In the genomic region with DNA sequence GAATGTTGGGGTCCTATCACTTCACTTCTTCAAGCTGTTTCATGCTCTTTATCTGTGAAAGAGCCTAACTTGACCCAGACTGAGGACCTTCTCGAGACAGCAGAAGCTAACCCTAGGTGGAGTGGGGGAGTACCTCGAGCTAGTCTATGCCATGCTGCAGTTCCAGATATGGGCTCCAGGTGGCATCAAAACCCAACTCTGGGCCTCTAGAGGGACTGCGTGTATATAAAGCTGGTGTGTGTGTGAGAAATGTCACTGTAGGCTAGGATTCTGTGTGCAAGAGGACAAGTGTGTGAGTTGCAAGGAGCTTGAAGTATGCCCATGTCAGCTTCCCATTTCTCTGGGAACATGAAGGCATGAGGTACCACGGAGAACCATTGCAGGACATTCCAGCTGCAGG, we compare ENCODE assay signal across 8 mouse cellular contexts. TPM values are rescaled to one million over a fixed set of nuclear protein-coding genes. Genes with fewer than 3 reads are reported as not detected.
DNase-seq lines count a peak whose midpoint lies in the region; TF ChIP-seq lines count a peak whose summit lies in the region.
"Had no signal": no experiment of that assay in that cellular context is flagged by ENCODE, and none has a peak within 500 bp of the region (broad histone marks: within the 10 kb centered on the region; RNA-seq: fewer than 3 reads in every experiment).

No protein-coding gene starts in this region.

- H3K27me3 ChIP-seq in MEL (ENCODE audit: control insufficient read depth in 1 of 2, insufficient read depth in 2 of 2, low read length in 2 of 2) = no peaks in the 10 kb centered on the region

- no peak for TF ChIP-seq EP300 in MEL (IDR thresholded peaks at IDR 0.05; ENCODE audit: low read depth in 1 of 2, low read length in 2 of 2)

- H3K4me1 ChIP-seq in MEL (ENCODE audit: control insufficient read depth in 1 of 2, insufficient read depth in 2 of 2, low read length in 2 of 2) = peaks cover 0 to 17% of the 10 kb centered on the region in 2 experiments; a peak in 3 of 4 replicates

- no peaks in the 10 kb centered on the region for H3K9me3 ChIP-seq in MEL (replicated peaks; ENCODE audit: insufficient read depth, low read length)
- H3K9me3 ChIP-seq: liver, embryonic 15.5 days had no signal

- peak; percentile 80 for DNase-seq in MEL (ENCODE audit: low read depth, low spot score)
- DNase-seq in adrenal gland, adult 8-10 months = peak; percentile 59
- peak; percentile 88 for DNase-seq in embryo, embryonic 11 days
- peak; percentile 65 to 70 for DNase-seq in gastrocnemius, postnatal 36 days
- peak; percentile 76 for DNase-seq in layer of hippocampus, adult 9-10 months (ENCODE audit: low spot score)
- peak; percentile 89 for DNase-seq in lung, postnatal 36 days
- DNase-seq in right cerebral cortex, postnatal 25 days = peak; percentile 80

- intact Hi-C loops in gastrocnemius, postnatal 36 days (cut with DNase I) = loop anchor here (5.0 kb wide), 2 partner anchors 36 to 104 kb away; a partner anchor contains a TSS

- H3K79me2 ChIP-seq in MEL (ENCODE audit: control insufficient read depth, insufficient read depth, low read length, poor library complexity) = no peaks in the 10 kb centered on the region

- H3K27ac ChIP-seq in MEL (ENCODE audit: control insufficient read depth, low read depth, low read length) = no peak overlapping the region
- H3K27ac ChIP-seq: liver, embryonic 15.5 days had no signal

- H3K36me3 ChIP-seq in MEL (ENCODE audit: control insufficient read depth in 1 of 2, insufficient read depth in 2 of 2, low read length in 2 of 2) = peaks cover 0 to 3% of the 10 kb centered on the region in 2 experiments; a peak in 1 of 4 replicates
- H3K36me3 ChIP-seq: liver, embryonic 15.5 days had no signal

- TF ChIP-seq CTCF in MEL (IDR thresholded peaks at IDR 0.05 in 2 of 3, conservative IDR thresholded peaks at IDR 0.05 in 1 of 3; ENCODE audit: control insufficient read depth in 1 of 3, insufficient read depth in 1 of 3, low read depth in 2 of 3, low read length in 3 of 3, poor library complexity in 1 of 3, severe bottlenecking in 1 of 3) = peak; percentile 81 to 99 (median 96)

- H3K9ac ChIP-seq in MEL (ENCODE audit: control insufficient read depth, low read depth, low read length, poor library complexity, severe bottlenecking) = no peak overlapping the region
- H3K9ac ChIP-seq: liver, embryonic 15.5 days had no signal

- peak; percentile 89 for TF ChIP-seq RAD21 in MEL (IDR thresholded peaks at IDR 0.05; ENCODE audit: low read depth, low read length)

- no peak overlapping the region for H3K4me3 ChIP-seq in MEL (ENCODE audit: control insufficient read depth in 1 of 2, insufficient read depth in 1 of 2, low read depth in 2 of 2, low read length in 2 of 2)
- H3K4me3 ChIP-seq: liver, embryonic 15.5 days had no signal

- no peak for TF ChIP-seq POLR2A in MEL (IDR thresholded peaks at IDR 0.05; ENCODE audit: control insufficient read depth in 1 of 2, insufficient read depth in 1 of 2, low read depth in 1 of 2, low read length in 2 of 2, poor library complexity in 1 of 2)

TF ChIP-seq in MEL, 35 proteins besides CTCF, POLR2A, EP300 and RAD21:
- TF ChIP-seq ZC3H11A (IDR thresholded peaks at IDR 0.05; ENCODE audit: low read depth, low read length) (peak; percentile 69), GATA1 (IDR thresholded peaks at IDR 0.05; ENCODE audit: low read depth, low read length) (no peak), MAZ (IDR thresholded peaks at IDR 0.05; ENCODE audit: low read depth, low read length) (no peak), MAX (IDR thresholded peaks at IDR 0.05; ENCODE audit: low read length) (no peak), MYB (IDR thresholded peaks at IDR 0.05; ENCODE audit: low read depth, low read length) (no peak), CHD2 (IDR thresholded peaks at IDR 0.05; ENCODE audit: low read length) (no peak), SMC3 (IDR thresholded peaks at IDR 0.05; ENCODE audit: low read depth, low read length) (peak; percentile 84), MYC (IDR thresholded peaks at IDR 0.05; ENCODE audit: low read depth, low read length) (0 out of 2 replicates have a peak, but pooled peaks have one; percentile 40), ELF1 (IDR thresholded peaks at IDR 0.05; ENCODE audit: low read depth, low read length) (no peak)

RNA-seq across cellular contexts. Expression of a gene that starts 53.2 kb away (rescaled TPM):
- total RNA-seq in MEL (2012; rRNA removed) = 23.1 and 23.6 TPM in 2 replicates
- 100 to 1,000 TPM in 1 of 2 experiments, 10 to 100 TPM in 1; 66.9 to 128 TPM for polyA plus RNA-seq in MEL (2012; ENCODE audit: insufficient read depth in 1 of 2, insufficient read length in 2 of 2, low read depth in 1 of 2, low replicate concordance in 2 of 2, missing spikeins in 1 of 2)
- 10 to 100 TPM; 30.7 to 64.5 (median 48.4) TPM for total RNA-seq in adrenal gland, adult 8-10 months (2022)
- 10 to 100 TPM; 28.9 to 30.8 TPM for total RNA-seq in gastrocnemius, postnatal 36 days (2021)
